Mouse (Mus musculus) erythroblast, adult 5-6 weeks (primary cell): Measurements from ENCODE around the gene Med12. TPM values are rescaled to one million over a fixed set of nuclear protein-coding genes. Genes with fewer than 3 reads are reported as not detected.
"Not testable (repeated sequence)": the region's sequence is repeated elsewhere in the genome, so short reads cannot be mapped to it uniquely, and the experiment has no call there.

Experiments
- ATAC-seq: replicated peaks from 2 replicates; pipeline ENCODE4 v1.8.0; 2016; ENCODE audit warnings: moderate number of reproducible peaks, mild to moderate bottlenecking, moderate TSS enrichment, inconsistent platforms; ENCODE audit not compliant: poor library complexity, low FRiP score, severe bottlenecking
- total RNA-seq, 2 experiments: library from RNA; stranded (forward) in 1 of 2; stranded (reverse) in 1 of 2; fragments of 150-400 nt in 1 of 2; fragments of 200-764, 138-1000 nt in 1 of 2; gene quantifications; 2 replicates each; pipeline versions ENCODE4 v1.2.3 to v1.2.4; 2015 to 2017; ENCODE audit warnings: low replicate concordance in 2 of 2

The Med12 gene
- total RNA-seq, 2 experiments from 2014 or later = 157 to 250 TPM

GRCm38 (mm10) chrX:101299055-101299454 lies 25.2 kb downstream of the Med12 start, which contains the start of gene Nlgn3:
Nlgn3 (plus strand) TSS chrX:101299168.
- no peak for ATAC-seq

GRCm38 (mm10) chrX:101299473-101300426 lies 25.9 kb downstream of the Med12 start:
- no peak for ATAC-seq

- no peak for ATAC-seq
These were observed 26.7 kb downstream of the Med12 start for GRCm38 (mm10) chrX:101300427-101301030.

GRCm38 (mm10) chrX:101301654-101302053 lies 27.8 kb downstream of the Med12 start:
- no peak for ATAC-seq

- no peak for ATAC-seq
These were observed 30.8 kb downstream of the Med12 start for GRCm38 (mm10) chrX:101304646-101305045.

- ATAC-seq = no peak
These were observed 35.5 kb downstream of the Med12 start for GRCm38 (mm10) chrX:101309299-101309698.

GRCm38 (mm10) chrX:101313625-101314359 lies 40.0 kb downstream of the Med12 start:
- no peak for ATAC-seq

- ATAC-seq = no peak
These were observed 45.9 kb downstream of the Med12 start for GRCm38 (mm10) chrX:101319775-101320174.

- no peak for ATAC-seq
These were observed 52.4 kb downstream of the Med12 start for GRCm38 (mm10) chrX:101325989-101326899.

GRCm38 (mm10) chrX:101329372-101330028 lies 55.7 kb downstream of the Med12 start:
- 0 out of 2 replicates have a peak, but pooled peaks have one; percentile 47 for ATAC-seq

GRCm38 (mm10) chrX:101332031-101332374 lies 58.2 kb downstream of the Med12 start:
- peak; percentile 16 for ATAC-seq

GRCm38 (mm10) chrX:101332375-101333211 lies 58.8 kb downstream of the Med12 start:
- ATAC-seq = peak; percentile 98

- no peak for ATAC-seq
These were observed 60.8 kb downstream of the Med12 start for GRCm38 (mm10) chrX:101334606-101335005.

GRCm38 (mm10) chrX:101338666-101339065 lies 64.8 kb downstream of the Med12 start:
- 0 out of 2 replicates have a peak, but pooled peaks have one; percentile 39 for ATAC-seq

GRCm38 (mm10) chrX:101342837-101343236 lies 69.0 kb downstream of the Med12 start:
- not testable (repeated sequence) for ATAC-seq

GRCm38 (mm10) chrX:101345456-101345855 lies 71.6 kb downstream of the Med12 start:
- ATAC-seq = no peak

- no peak for ATAC-seq
These were observed 72.6 kb downstream of the Med12 start for GRCm38 (mm10) chrX:101346475-101346874.
